Mouse (Mus musculus): ENCODE data around the gene Hecw2.
A peak's percentile ranks its signal among the peaks of the same experiment; 100 is the strongest.

The Hecw2 gene

GRCm38 (mm10) chr1:54194954-54195305 is at the start of gene Hecw2:
TSS of gene Hecw2 (minus strand) at chr1:54195168.
- DNase-seq, result peak; percentile 62 to 64

- DNase-seq, result no peak
Observed at GRCm38 (mm10) chr1:54242722-54243121, 47.8 kb upstream of the Hecw2 start.

GRCm38 (mm10) chr1:54220273-54220672 is 25.3 kb upstream of the Hecw2 start:
- no peak for DNase-seq

GRCm38 (mm10) chr1:54194183-54194953 is 600 bp downstream of the Hecw2 start:
- peak; percentile 71 to 73 for DNase-seq

- peak in 1 of 2 experiments; percentile 27 for DNase-seq
Observed at GRCm38 (mm10) chr1:54193191-54193770, 1.7 kb downstream of the Hecw2 start.

GRCm38 (mm10) chr1:54187579-54187978 is 7.4 kb downstream of the Hecw2 start:
- DNase-seq, result no peak

- DNase-seq, result no peak
Observed at GRCm38 (mm10) chr1:54186347-54186746, 8.6 kb downstream of the Hecw2 start.

- no peak for DNase-seq
Observed at GRCm38 (mm10) chr1:54180663-54181062, 14.3 kb downstream of the Hecw2 start.

- DNase-seq, result no peak
Observed at GRCm38 (mm10) chr1:54179179-54179578, 15.8 kb downstream of the Hecw2 start.

GRCm38 (mm10) chr1:54176592-54176991 is 18.4 kb downstream of the Hecw2 start:
- DNase-seq, result no peak

- DNase-seq, result no peak
Observed at GRCm38 (mm10) chr1:54168014-54168413, 27.0 kb downstream of the Hecw2 start.

- no peak for DNase-seq
Observed at GRCm38 (mm10) chr1:54159531-54159930, 35.4 kb downstream of the Hecw2 start.

GRCm38 (mm10) chr1:54153216-54153786 is 41.7 kb downstream of the Hecw2 start:
- no peak for DNase-seq

- no peak for DNase-seq
Observed at GRCm38 (mm10) chr1:54145106-54145505, 49.9 kb downstream of the Hecw2 start.

- no peak for DNase-seq
Observed at GRCm38 (mm10) chr1:54133802-54134436, 61.0 kb downstream of the Hecw2 start.

GRCm38 (mm10) chr1:54128714-54129431 is 66.1 kb downstream of the Hecw2 start:
- no peak for DNase-seq

- DNase-seq, result no peak
Observed at GRCm38 (mm10) chr1:54126991-54127742, 67.8 kb downstream of the Hecw2 start.

- DNase-seq, result no peak
Observed at GRCm38 (mm10) chr1:54122551-54122950, 72.4 kb downstream of the Hecw2 start.

- no peak for DNase-seq
Observed at GRCm38 (mm10) chr1:54121071-54121730, 73.8 kb downstream of the Hecw2 start.

- DNase-seq, result no peak
Observed at GRCm38 (mm10) chr1:54119638-54120320, 75.2 kb downstream of the Hecw2 start.

GRCm38 (mm10) chr1:54118342-54118973 is 76.5 kb downstream of the Hecw2 start:
- no peak for DNase-seq
